Mouse (Mus musculus): ENCODE results near the gene Wnt7b. TPM values are rescaled to one million over a fixed set of nuclear protein-coding genes. Genes with fewer than 3 reads are reported as not detected.
A peak's percentile ranks its signal among the peaks of the same experiment; 100 is the strongest.

Gene Wnt7b
- total RNA-seq (2021) = 1 to 10 TPM in 1 of 2 experiments, under 1 TPM in 1; 0.86 to 1.2 TPM
- 1.0 and 1.1 TPM in 2 replicates for polyA plus RNA-seq (2012; rRNA removed)
- long read RNA-seq, partial matches to known transcripts = 0 of 2 reads
- long read RNA-seq, other reads (novel, unspliced or antisense) = 0 of 2 reads

DNA sequence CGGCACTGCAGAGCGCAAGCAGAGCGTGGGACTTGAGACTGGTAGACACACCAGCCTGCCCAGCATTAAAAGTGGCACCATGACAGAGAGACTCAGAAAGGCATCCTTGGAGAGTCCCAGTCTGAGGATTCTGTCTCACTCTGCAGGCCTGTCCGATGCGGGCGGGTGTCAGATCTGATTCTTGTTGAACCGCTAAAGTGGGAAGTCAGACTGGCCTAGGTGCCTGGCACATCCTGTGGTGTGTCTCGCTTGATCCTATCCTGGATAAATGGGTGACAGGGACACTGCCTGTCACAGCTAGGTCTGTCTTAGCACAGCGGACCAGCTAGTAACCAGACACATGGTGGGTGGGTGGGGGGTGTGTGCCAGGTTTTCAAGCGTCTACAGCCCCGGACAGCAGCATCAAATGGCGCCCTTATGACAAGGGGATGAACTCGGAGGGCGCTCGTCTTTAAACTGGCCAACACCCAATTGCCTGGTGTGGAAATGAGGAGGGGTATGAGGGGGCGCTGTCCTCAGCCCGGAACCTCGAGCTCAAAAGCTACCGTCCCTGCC, at the start of gene Wnt7b:
Gene Wnt7b, minus strand, starts transcription at position 118 of the 555 bp plus-strand sequence.
- DNase-seq = peak; percentile 15

DNA sequence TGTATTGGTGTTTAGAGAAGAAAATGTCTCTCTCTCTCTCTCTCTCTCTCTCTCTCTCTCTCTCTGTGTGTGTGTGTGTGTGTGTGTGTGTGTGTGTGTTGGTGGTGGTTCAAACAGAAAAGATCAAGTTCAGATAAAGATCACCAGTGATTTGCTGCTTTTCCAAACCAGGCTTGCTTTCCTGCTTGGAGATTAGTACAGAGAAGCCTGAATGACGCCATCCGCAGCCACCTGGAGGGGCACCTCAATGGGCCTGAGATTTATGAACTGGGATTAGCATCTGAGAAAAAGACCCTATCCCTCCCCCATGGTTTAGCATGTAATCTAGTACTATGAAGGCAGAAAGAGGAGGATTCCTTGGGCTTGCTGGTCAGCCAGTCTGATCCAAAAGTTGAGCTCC, 49.3 kb upstream of the Wnt7b start:
- DNase-seq = no peak

DNA sequence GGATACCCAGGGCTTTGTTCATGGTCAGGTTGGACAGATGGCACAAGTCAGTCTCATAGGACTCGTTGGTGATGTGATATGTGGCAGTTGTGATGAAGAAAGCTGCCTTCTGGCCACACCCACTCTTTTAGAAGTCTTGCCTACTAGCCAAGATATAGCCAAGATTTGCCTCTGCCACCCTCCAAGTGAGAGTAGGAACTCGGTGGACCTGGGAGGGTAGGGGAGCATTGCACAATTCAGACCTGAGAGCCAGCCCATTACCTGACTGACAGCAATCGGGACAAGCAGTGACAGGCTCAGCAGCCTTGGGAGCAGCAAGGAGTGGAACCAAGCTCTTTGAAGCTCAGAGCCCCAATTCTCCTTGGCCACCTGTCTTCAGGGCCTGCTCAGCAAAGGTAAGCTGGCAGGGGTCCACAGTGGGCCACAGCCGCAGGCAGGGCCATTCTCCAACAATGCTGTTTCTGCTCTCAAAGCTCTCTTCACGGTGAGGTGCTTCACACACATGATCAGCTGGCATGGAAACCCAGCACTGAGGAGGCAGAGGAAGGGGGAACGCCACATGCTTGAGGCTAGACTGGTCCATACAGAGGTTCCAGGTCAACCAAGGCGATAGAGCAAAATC, 47.8 kb upstream of the Wnt7b start:
- no peak for DNase-seq

DNA sequence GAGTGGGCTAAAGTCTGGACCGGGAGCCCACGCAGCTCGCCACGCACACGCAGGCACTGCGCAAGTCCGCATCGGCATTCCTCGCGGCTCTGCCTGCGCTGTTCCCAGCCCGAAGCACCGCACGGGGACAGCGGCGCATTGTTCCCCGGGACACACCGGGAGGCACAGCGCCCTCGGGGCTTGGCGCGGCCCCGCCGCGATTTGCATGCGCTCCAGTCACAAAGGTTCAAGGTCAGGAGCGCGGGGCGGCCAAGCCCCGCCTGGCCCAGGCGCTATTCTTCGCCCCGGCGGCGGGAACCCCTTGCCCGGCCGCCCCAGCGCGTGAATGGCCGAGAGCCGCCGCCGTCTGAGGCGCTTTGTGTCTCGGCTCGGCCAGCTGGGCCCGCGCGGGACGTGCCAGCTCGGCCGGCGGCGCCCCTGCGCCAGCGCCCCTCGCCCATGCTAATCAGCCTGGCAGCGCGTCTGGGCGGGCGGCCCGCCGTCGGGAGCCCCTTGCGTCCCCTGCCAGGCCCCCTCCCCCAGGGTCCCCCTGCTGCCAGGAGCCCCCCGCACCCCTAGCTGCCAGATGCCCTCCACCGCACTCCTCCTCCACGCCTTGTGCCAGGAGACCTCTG, 43.5 kb upstream of the Wnt7b start:
- DNase-seq = peak; percentile 85

DNA sequence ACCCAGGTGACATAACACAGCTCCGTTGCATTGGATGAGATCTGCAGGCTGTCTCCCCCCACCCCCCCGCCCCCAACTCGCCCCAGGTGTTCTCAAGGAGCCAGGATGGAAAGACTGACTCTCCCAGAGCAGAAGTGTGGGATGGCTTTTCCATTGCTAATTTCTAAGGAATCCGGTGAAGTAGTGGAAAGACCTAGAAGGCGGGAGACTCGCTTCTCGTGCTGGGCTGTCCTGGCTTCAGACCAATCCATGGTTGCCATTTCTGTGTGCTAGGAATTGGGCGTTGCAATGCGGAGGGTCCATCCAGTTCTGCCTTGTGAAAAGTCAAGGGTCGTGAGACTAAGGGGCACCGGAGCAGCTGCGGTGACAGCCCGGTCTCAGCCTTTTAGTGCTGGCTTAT, 39.9 kb upstream of the Wnt7b start:
- DNase-seq = no peak

DNA sequence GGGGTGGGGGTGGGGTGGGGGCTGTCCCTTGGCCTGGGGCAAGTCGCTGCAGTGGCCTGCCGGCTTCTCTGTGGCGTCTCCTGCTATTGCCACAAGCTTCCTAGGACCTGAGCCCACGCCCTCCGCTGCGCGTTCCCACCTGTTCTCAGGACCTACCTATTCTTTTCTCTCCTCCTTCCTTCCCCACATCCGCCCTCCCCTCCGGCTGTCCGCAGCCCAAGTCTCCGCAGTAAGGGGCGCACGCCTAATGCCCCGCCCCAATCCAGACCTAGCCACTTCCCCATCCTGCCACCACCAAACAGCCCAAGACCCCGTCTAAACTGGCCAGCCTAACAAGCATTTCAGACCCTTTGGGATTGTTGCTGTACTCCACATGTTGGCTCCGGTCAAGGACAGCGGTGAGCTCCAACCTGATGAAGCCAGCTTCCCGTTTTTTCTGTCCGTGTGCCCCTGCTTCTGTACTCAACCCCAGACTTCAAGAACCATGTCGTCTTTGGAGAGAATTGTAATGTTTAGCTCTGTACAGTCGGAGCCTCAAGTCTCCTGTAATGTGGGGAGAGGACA, 33.3 kb upstream of the Wnt7b start:
- peak; percentile 31 for DNase-seq

DNA sequence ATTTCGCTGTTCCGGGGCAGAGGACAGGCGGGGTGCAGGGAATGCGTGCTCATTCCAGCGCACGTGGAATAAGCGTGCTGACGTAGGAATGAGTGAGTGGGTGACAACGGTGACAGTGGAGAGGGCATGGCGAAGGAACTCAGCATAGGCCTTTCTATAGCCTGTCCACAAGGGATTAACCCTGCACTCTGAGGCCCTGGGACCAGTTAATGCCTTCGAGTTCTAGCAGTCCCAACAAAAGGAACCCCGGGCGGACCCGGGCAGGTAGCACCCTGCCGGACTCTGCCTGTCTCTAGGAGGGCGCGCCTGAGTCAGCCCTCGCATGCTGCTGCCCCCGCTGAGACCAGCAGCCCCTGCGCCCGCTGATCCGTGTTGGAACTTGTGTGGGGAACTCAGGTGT, 32.8 kb upstream of the Wnt7b start:
- DNase-seq = peak; percentile 28

DNA sequence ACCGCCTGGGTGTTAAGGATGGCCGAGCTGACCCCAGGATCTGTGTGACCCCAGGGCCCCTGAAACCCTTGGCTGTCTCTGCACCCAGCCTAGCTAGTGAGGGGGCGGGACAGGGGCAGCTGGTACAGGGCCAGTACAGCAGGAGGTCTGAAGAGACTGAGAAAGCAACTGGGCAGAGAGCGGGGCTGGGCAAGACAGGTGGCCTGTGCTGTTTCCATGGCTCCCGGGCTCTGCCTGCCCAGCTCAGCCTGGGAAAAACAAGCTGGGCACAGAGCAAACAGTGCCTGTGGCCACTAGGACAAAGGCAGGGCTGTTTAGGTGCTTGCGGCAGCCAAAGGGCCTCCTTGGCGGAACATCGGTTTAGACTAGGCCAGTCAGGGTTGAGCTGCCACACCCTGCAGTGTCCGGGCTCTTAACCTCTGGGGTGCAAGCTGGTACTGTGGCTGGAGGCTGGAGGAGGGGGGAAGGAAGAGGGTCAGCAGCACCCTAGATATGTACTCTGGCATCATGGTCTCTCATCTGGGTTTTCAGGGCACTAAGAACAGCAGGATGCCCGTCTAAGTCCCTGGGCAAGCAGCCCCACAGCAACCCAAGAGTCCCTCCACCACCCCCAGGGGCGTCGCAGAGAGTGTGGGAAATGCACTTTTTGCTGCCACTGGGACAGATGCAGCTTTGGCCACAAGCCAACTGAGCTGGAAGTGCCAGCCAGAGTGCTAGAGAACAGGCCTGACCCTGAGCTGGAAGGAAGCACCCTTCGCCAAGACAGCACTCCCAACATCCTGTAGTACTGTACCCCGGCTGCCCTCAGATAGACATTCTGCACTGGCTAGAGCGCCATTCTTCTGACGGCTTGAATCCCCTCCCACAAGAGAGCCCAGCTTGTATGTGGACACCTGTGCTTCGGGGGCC, 31.3 kb upstream of the Wnt7b start:
- DNase-seq = peak; percentile 36

DNA sequence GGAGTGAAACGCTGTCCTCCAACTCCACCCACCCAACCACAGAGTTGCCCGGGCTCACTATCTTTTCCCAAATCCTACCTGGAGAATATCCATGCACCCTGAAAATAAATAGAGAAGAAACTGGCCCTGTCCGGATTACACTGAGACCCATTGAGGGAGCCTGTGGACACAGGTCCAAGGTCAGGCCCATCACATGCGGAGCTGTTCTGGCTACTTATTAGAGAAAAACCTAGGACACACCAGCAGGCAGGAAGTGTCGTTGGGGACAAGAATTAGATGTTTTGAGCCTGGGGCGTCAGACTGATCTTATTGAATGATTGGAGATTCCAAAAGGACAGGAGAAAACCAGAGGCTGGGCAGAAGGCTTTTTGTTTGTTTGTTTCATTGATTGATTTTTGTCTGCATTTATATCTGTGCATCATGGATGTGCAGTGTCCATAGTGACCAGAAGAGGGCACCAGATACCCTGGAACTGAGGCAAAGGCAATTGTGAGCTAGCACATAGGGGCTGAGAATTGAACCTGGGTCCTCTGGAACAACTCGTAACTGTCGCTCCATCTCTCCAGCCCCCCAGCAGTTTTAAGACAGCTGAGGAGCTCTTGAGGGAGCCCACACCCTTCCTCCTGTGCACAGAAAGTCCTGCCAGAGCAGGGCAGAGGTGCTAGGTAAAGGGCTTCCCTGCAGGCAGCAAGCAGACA, 30.5 kb upstream of the Wnt7b start:
- DNase-seq = peak; percentile 38

DNA sequence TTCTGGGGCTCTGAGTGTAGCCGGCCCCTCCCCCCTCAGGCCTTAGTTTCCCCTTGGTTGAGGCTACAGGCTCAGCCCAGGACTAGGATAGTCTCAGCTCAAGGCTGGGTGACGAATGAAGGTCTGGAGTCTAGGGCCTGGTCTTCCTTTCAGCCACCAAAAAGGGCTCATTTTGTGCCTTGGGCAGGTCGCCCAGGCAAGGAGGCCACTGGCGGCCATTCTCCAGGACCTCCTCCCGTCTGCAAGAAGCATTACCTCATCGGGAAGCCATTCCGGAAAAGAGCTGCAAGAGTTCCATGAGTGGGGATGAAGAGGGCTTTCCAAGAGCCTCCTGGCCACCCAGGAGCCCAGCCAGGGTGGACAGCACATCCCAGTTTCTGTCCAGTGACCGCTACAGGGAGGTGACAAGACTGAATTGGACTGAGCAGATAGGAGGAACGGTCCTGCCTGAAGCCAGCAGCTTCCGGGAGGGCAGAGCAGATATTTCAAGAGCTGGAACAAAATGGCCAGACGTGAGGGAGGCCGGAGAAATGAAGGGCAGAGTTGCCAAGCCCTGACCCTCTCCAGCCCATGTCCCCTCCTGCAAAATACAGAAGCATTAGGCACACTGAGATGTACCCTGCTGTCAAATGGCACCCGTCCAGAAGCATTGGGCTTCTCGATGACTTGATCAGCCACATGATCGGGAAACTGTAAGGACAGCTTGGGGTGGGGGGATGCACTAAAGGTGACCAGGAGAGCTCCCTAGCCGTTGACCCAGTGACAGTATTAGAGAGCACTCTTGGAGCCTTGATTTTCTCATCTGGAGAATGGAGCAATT, 29.6 kb upstream of the Wnt7b start:
- DNase-seq = peak; percentile 54

DNA sequence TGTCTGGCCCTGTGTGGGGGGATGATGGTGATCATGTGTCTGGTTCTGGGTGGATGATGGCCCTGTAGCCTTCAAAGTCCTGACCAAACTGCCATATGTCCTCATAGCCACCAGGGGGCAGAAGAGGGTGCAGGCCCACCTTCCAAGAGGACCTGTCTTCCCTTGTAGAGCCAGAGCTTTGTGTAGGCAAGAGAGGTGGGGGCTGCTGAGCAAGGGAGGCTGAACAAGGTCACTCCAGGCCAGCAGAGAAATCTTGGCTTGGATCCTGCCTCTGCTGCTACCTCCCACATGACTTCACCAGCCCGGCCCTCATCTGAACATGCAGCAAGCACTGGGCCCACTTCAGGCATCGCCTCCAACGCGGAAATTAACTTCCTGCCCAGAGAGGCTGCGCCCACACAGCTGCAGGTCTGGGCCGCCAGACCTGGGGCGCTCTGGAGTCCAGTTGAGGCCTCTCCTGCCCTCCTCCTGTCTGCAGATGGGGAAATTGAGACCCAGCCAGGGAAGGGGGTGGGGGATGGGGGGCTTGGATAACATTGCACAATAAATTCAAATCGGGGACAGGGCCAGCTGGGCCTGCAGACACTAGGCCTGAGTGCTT, 28.4 kb upstream of the Wnt7b start:
- DNase-seq = peak; percentile 93

DNA sequence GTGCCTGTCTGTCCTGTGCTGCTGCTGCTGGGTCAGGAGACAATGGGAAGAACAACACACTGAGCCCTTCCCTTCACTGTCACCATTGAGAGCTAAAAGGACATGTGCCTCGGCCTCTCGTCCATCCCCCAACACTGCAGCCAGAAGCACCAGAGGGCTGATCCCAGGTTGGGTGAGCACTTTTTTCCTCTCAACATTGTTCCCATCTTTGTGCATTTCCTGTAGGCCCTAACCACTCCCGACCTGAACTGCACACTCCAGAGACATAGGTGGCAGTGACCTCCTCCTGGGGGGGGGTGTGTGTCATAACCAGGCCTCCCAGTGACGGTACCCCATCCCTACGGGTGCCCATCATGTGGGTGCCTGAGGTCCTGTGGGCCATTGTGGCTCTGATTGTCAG, 27.8 kb upstream of the Wnt7b start:
- DNase-seq = no peak

DNA sequence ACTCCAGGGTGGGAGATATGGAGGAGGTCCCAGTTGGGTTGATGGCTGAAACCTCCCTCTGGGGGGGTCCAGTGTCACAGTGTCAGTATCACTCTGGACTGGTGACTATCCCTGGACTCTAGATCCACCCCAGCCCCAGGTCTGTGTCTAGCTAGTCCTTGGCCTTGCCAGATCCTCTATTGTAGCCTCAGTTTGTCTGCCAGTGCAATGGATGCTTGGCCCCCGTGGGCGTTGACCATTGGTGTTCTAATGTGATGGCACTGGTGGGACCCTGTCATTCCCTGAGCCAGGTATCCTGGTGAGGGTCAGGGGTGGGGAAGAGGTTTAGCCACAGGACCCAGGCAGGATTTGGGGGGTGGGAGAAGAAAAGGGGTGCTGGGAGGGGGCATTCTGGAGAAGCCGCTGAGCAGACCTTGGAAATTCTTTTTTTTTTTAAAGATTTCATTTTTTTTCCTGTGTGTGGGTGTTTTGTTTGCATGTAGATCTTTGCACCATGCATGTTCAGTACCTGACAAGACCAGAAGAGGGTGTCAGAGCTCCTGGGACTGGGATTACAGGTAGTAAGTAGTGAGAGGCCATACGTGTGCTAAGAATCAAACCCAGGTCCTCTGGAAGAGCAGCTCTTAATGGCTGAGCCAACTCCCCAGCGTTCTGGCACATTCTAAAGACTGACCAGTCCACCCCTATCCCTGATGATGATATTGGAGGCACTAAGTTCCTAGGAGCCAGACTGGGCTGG, 27.2 kb upstream of the Wnt7b start:
- DNase-seq = no peak

DNA sequence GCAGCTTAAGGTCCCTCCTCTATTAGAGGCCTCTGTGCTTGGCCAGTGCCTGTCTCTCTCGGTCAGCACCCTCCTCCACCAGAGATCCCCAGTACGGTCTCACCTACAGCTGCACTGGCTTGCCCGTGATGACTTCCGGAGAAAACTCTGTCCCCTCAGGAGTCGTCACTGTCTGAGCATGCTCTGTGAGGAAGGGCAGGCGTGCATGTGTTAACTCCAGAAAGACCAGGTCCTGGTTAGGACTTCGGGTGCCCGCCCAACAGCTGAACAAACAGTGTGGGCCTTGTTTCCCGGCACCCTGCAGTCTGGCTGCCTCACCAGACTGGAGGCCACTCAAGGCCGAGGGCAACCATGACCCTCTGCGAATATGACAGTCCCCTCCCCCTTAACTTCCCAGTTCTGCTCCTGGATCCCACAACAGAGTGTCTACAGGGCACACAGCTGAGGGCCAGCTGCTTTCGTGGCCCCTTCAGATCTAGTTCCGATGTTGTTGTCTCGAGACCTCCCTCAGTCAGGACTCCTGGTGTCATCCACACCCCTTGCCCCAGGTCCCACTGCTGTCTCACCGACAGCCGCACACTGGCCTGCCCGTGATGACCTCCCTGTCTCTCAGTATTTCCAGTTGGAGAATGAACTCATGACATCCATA, 23.8 kb upstream of the Wnt7b start:
- DNase-seq = peak; percentile 45

DNA sequence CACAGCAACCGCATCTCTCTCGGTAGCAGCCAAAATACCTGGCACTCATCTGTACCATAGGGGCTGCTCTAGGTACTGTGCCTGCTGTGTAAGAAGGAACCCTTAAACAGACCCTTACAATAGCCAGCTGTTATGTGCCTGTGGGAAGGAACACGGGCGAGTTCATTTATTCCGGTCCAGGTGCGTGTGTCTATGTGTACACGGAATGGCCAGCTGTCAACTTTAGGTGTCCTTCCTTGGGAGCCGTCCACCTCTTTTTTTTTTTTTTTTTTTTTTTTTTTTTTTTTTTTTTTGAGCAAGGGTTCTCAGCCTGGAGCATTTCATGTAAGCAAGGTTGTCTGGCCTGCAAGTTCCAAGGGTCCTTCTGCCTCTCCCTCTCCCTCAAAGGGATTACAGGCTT, 22.7 kb upstream of the Wnt7b start:
- DNase-seq = no peak

DNA sequence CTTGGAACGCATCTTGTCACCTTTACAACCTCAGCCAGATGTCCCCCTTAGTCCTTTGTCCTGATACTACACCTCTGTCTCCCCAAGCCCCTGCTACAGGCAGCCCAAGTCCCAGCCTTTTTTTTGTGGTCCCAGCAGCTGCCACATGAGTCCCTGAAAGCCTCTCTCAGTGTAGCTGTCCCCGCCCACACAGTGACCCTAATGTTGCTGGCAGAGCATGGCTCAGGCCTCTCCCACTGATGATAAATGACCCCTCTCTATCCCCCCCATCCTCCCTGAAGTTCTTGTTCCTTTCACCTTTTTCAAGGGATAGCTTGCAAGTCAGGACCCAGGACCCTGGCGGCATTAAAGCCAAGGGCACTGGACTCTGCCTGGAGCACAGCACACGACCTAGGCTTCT, 22.2 kb upstream of the Wnt7b start:
- DNase-seq = no peak

DNA sequence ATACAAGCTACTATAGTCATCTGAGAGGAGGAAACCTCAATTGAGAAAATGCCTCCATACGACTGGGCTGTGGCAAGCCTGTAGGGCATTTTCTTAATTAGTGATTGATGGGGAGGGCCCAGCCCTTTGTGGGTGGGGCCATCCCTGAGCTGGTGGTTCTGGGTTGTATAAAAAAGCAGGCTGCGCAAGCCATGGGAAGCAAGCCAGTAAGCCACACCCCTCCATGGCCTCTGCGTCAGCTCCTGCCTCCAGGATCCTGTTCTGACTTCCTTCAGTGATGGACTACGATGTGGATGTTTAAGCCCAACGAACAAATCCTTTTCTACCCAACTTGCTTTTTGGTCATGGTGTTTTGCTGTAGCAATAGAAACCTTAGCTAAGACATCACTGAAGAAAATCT, 21.1 kb upstream of the Wnt7b start:
- DNase-seq = peak; percentile 68

DNA sequence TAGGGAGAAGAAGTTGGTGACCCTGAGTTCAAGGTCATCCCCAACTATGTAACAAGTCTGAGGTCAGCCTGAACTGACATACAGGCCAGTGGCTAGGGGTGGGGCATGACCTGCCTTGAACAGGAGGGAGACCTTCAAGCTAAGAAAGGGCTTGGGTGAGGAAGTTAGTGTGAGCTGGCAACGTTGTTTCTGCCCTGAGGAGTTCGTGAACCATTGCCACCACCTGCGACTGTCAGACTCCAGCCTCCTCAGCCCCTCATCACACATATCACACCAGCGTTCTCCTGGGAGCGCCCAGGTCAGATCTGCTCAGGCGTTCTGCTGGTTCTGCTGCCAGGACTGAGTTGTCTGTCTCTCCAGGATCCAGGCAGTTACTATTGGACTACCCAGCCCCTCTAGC, 20.5 kb upstream of the Wnt7b start:
- DNase-seq = no peak

DNA sequence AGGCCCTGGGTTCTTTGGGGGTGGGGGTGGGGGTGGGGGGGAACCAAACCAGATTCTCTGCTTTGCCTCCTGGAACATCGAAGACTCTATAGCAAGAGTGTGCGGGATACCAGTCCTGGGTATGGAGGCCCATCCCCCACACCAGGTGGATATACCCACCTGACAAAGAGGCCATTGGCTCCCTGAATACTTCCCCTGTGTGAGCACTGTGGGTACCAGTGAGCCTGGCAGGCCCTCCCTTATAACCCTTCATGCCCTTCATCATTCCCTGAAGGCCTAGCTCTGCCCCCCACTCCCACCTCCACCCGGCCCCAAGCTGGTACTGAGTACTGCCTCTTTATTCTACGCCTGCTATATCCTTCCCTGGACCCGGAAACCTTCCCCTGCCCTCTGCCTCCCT, 19.7 kb upstream of the Wnt7b start:
- no peak for DNase-seq

All from adrenal gland, adult 2 months (tissue).